Mouse (Mus musculus): ENCODE results near the gene Gm2035.
"Not testable (repeated sequence)": the region's sequence is repeated elsewhere in the genome, so short reads cannot be mapped to it uniquely, and the experiment has no call there.

Gm2035 gene

DNA sequence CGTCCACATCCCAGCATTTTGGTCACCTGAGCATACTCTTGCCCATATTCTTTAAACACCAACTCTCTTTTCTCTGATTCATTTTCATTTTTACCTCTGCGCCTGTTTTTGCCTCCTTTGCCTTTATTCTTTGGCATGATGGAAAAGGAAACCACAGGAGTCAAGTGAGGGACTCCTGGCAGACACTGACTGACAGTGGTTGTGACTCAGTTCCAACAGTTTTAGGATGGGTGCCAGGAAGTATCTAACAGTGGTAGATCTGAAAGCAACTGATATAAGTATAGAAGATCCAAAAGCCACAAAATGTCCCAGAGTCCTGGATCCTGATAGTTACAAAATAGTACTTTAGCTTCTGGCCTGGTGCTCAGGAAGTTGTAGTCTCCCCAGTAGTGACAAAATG, at the start of gene Gm2035:
Gene Gm2035 (minus strand): TSS at position 137 of the 400 bp plus-strand sequence.
- in situ Hi-C loops (cut with MboI, MseI): not testable (repeated sequence)

DNA sequence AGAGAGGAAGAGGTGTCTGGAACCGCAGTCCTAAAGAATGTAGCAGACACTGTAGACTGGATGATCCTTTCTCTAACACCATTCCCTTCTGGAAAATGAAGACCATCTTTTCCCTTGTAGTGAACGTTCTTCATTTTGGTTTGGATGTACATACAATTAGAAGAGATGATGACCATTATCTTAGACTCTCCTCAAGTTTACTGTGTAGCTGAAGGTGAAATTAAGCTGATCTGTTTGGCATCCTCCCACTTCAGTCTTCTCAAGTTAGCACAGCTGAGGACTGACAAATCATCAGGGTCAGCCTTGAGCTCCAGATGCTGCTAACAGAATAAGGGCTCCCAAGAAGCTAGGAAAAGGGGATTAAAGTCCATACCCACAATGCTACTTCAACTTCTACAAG, 34.1 kb upstream of the Gm2035 start, which contains the start of gene Gm2042:
Gene Gm2042 (plus strand): TSS at position 301 of the 400 bp plus-strand sequence.
- in situ Hi-C loops (cut with MboI, MseI): not testable (repeated sequence)

DNA sequence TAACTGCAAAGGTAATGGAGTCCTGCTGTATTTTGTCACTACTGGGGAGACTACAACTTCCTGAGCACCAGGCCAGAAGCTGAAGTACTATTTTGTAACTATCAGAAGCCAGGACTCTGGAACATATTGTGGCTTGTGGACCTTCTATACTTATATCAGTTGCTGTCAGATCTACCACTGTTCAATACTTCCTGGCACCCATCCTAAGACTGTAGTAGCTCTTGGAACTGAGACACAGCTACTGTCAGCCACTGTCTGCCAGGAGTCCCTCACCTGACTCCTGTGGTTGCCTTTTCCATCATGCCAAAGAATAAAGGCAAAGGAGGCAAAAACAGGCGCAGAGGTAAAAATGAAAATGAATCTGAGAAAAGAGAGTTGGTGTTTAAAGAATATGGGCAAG, 24.6 kb downstream of the Gm2035 start, which contains the start of gene Gm2022:
Gene Gm2022 (plus strand): TSS at position 301 of the 400 bp plus-strand sequence.
- in situ Hi-C loops (cut with MboI, MseI): loop anchor here (5.0 kb wide), 1 partner anchor 272 kb away; no protein-coding TSS in a partner anchor

DNA sequence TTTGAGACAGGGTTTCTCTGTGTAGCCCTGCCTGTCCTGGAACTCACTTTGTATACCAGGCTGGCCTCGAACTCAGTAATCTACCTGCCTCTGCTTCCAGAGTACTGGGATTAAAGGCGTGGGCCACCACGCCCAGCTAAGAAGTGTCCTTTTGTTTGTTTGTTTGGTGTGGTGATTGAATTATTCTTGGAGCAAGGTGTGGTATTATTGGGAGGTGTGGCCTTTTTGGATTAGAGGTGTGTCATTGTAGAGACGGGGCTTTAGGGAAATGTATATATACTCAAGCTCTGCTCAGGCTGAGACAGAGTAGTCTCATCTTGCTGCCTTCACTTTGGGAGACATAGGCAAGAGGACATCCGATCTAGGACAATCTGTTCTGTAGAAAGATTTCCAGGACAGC, 45.9 kb downstream of the Gm2035 start, which contains the start of gene Gm2016:
Gene Gm2016 (plus strand): TSS at position 301 of the 400 bp plus-strand sequence.
- in situ Hi-C loops (cut with MboI, MseI): not testable (repeated sequence)
